Mouse (Mus musculus) bone marrow macrophage, adult 2 months (primary cell): ENCODE data around the gene Tacc2.

Source experiments
- CTCF ChIP-seq: IDR thresholded peaks from 2 replicates; pipeline ENCODE4 v1.5.1; 2012; ENCODE audit warnings: low read depth, mild to moderate bottlenecking, low read length, moderate library complexity
- POLR2A ChIP-seq: IDR thresholded peaks from 2 replicates; pipeline ENCODE4 v1.6.1; 2012; ENCODE audit warnings: mild to moderate bottlenecking, low read depth, low read length, borderline replicate concordance

- no peak for TF ChIP-seq CTCF
- TF ChIP-seq POLR2A = no peak
Observed at GRCm38 (mm10) chr7:130726185-130726584, 148.9 kb downstream of the Tacc2 start.
